Comparison of ENCODE assay signal across 9 mouse cellular contexts in the genomic region with DNA sequence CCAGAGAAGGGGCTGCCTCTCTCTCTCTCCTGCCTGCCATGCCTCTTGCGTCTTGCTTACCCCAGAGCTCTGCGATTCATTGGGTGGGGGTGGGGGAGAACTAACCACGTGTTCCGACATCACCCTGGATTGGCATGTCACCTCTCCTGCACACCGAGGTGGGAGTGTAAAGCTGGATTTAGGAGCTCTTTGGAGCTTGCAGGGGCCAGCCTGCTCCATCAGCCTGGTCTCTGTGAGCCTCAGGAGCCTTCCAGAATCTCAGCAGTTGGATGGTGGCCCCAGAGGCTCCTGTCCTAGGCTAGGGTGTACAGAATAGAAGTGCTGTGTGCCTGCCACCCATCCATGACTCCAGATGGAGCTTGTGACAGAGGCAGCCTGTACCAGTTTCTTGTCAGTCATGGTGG. TPM values are rescaled to one million over a fixed set of nuclear protein-coding genes. Genes with fewer than 3 reads are reported as not detected.
DNase-seq lines count a peak whose midpoint lies in the region; ATAC-seq and TF ChIP-seq lines count a peak whose summit lies in the region.
"Had no signal": no experiment of that assay in that cellular context is flagged by ENCODE, and none has a peak within 500 bp of the region (broad histone marks: within the 10 kb centered on the region; RNA-seq: fewer than 3 reads in every experiment).

No protein-coding gene starts in this region.

- TF ChIP-seq CTCF in kidney, adult 2 months (conservative IDR thresholded peaks at IDR 0.05; ENCODE audit: insufficient read depth, insufficient read length, low read depth, low read length): no peak

- WGBS in kidney, embryonic 15.5 days: 35% methylated on average over 5 of the region's 5 CpGs
- 52% methylated on average over 5 of the region's 5 CpGs for WGBS in kidney, adult 2 months
- WGBS in hindbrain, embryonic 13.5 days: 56% methylated on average over 5 of the region's 5 CpGs
- 38% methylated on average over 5 of the region's 5 CpGs for WGBS in midbrain, embryonic 14.5 days

- no peaks in the 10 kb centered on the region; the same call in 1 of the 2 replicates for H3K27me3 ChIP-seq in kidney, embryonic 15.5 days
- no peaks in the 10 kb centered on the region for H3K27me3 ChIP-seq in kidney, adult 2 months (replicated peaks; ENCODE audit: control insufficient read depth, insufficient read depth, low read length)
- H3K27me3 ChIP-seq in hindbrain, embryonic 13.5 days: no peaks in the 10 kb centered on the region
- no peaks in the 10 kb centered on the region for H3K27me3 ChIP-seq in midbrain, embryonic 14.5 days (ENCODE audit: control insufficient read depth, insufficient read depth, low read length)
- H3K27me3 ChIP-seq: Patski had no signal

- H3K4me3 ChIP-seq in kidney, embryonic 15.5 days (replicated peaks): peak overlapping the region; percentile 56; the same call in 1 of the 2 replicates
- no peak overlapping the region for H3K4me3 ChIP-seq in kidney, adult 2 months (ENCODE audit: insufficient read depth, low read depth, low read length)
- no peak overlapping the region for H3K4me3 ChIP-seq in hindbrain, embryonic 13.5 days
- no peak overlapping the region; the same call in 1 of the 2 replicates for H3K4me3 ChIP-seq in midbrain, embryonic 14.5 days (replicated peaks; ENCODE audit: low read depth, low read length)

- H3K27ac ChIP-seq in kidney, embryonic 15.5 days: no peak overlapping the region
- no peak overlapping the region for H3K27ac ChIP-seq in kidney, adult 2 months (ENCODE audit: insufficient read depth, low read depth, low read length)
- no peak overlapping the region for H3K27ac ChIP-seq in hindbrain, embryonic 13.5 days
- no peak overlapping the region for H3K27ac ChIP-seq in midbrain, embryonic 14.5 days (replicated peaks; ENCODE audit: low read depth, low read length)

- peak overlapping the region; percentile 96 for H3K4me2 ChIP-seq in kidney, embryonic 15.5 days
- H3K4me2 ChIP-seq in hindbrain, embryonic 13.5 days: peak overlapping the region; percentile 96
- H3K4me2 ChIP-seq in midbrain, embryonic 14.5 days (ENCODE audit: low read length): peak overlapping the region; percentile 97; the same call in 1 of the 2 replicates

- no peaks in the 10 kb centered on the region for H3K9me3 ChIP-seq in kidney, embryonic 15.5 days (replicated peaks)
- no peaks in the 10 kb centered on the region for H3K9me3 ChIP-seq in hindbrain, embryonic 13.5 days
- H3K9me3 ChIP-seq in midbrain, embryonic 14.5 days (ENCODE audit: control insufficient read depth, low read length): no peaks in the 10 kb centered on the region

- H3K9ac ChIP-seq in kidney, embryonic 15.5 days: no peak overlapping the region
- peak overlapping the region; percentile 51 for H3K9ac ChIP-seq in hindbrain, embryonic 13.5 days
- no peak overlapping the region for H3K9ac ChIP-seq in midbrain, embryonic 14.5 days (replicated peaks; ENCODE audit: low read length)

- H3K36me3 ChIP-seq in kidney, embryonic 15.5 days: no peaks in the 10 kb centered on the region
- no peaks in the 10 kb centered on the region for H3K36me3 ChIP-seq in kidney, adult 2 months (ENCODE audit: control insufficient read depth, insufficient read depth, low read length)
- H3K36me3 ChIP-seq in hindbrain, embryonic 13.5 days: no peaks in the 10 kb centered on the region
- no peaks in the 10 kb centered on the region for H3K36me3 ChIP-seq in midbrain, embryonic 14.5 days (ENCODE audit: control insufficient read depth, insufficient read depth, low read length)

- TF ChIP-seq POLR2A in kidney, adult 2 months (IDR thresholded peaks at IDR 0.05; ENCODE audit: low read depth, low read length): no peak

- peaks cover 49% of the 10 kb centered on the region for H3K4me1 ChIP-seq in kidney, embryonic 15.5 days
- H3K4me1 ChIP-seq in kidney, adult 2 months (ENCODE audit: control insufficient read depth, insufficient read depth, low read length): peaks cover 9% of the 10 kb centered on the region; the same call in 1 of the 2 replicates
- peaks cover 49% of the 10 kb centered on the region for H3K4me1 ChIP-seq in hindbrain, embryonic 13.5 days (replicated peaks)
- H3K4me1 ChIP-seq in midbrain, embryonic 14.5 days (ENCODE audit: control insufficient read depth, insufficient read depth, low read length): peaks cover 26% of the 10 kb centered on the region

- no peak for ATAC-seq in kidney, embryonic 15.5 days (replicated peaks; ENCODE audit: low FRiP score)
- no peak for ATAC-seq in hindbrain, embryonic 13.5 days (ENCODE audit: low FRiP score)
- no peak for ATAC-seq in midbrain, embryonic 14.5 days (ENCODE audit: low FRiP score, low TSS enrichment)

- no peak for DNase-seq in kidney, adult 2 months
- peak; percentile 69 for DNase-seq in cerebellum, adult 9-11 months
- DNase-seq in midbrain, embryonic 14.5 days: no peak
- DNase-seq in adrenal gland, postnatal 25 days: no peak
- no peak for DNase-seq in lung, postnatal 10 days
- DNase-seq in gastrocnemius, postnatal 36 days: no peak

- intact Hi-C loops in gastrocnemius, postnatal 36 days (cut with DNase I): no loop called here

RNA-seq across cellular contexts. Expression of a gene that starts 56.0 kb away (rescaled TPM):
- 2.3 and 2.8 TPM in 2 replicates for polyA plus RNA-seq in kidney, embryonic 15.5 days (2015; fragmentation: Nextera tagmentation; extraction: Ambion mirVana)
- 38.1 and 38.7 TPM in 2 replicates for polyA plus RNA-seq in kidney, adult 2 months (2012; rRNA removed)
- polyA plus RNA-seq in hindbrain, embryonic 13.5 days (2015; fragmentation: Nextera tagmentation; extraction: Ambion mirVana): 11.3 and 11.5 TPM in 2 replicates
- polyA plus RNA-seq in midbrain, embryonic 14.5 days (2014; fragmentation: Nextera tagmentation; extraction: Ambion mirVana): 20.9 and 26.1 TPM in 2 replicates
- 76.2 and 78.8 TPM in 2 replicates for total RNA-seq in adrenal gland, postnatal 25 days (2021)
- total RNA-seq in gastrocnemius, postnatal 36 days (2021): 1 to 10 TPM; 4.3 to 4.9 TPM
